Mouse (Mus musculus) granulocyte monocyte progenitor cell, adult 5-6 weeks (primary cell): ENCODE data around the gene Cfap74. TPM values are rescaled to one million over a fixed set of nuclear protein-coding genes. Genes with fewer than 3 reads are reported as not detected.
A peak's percentile ranks its signal among the peaks of the same experiment; 100 is the strongest.

Experiments used
- ATAC-seq: replicated peaks from 2 replicates; pipeline ENCODE4 v1.8.0; 2016; ENCODE audit warnings: mild to moderate bottlenecking, moderate TSS enrichment, inconsistent platforms; ENCODE audit not compliant: poor library complexity, severe bottlenecking
- total RNA-seq, 2 experiments: library from RNA; stranded (forward) in 1 of 2; stranded (reverse) in 1 of 2; fragments of 200-712, 200-1000 nt in 1 of 2; fragments of >200 nt in 1 of 2; fragmentation: Nextera tagmentation in 1 of 2; gene quantifications; 2 replicates each; pipeline ENCODE4 v1.2.3; 2014 to 2017

Cfap74 gene
- total RNA-seq, 2 experiments from 2014 or later: not detected

DNA sequence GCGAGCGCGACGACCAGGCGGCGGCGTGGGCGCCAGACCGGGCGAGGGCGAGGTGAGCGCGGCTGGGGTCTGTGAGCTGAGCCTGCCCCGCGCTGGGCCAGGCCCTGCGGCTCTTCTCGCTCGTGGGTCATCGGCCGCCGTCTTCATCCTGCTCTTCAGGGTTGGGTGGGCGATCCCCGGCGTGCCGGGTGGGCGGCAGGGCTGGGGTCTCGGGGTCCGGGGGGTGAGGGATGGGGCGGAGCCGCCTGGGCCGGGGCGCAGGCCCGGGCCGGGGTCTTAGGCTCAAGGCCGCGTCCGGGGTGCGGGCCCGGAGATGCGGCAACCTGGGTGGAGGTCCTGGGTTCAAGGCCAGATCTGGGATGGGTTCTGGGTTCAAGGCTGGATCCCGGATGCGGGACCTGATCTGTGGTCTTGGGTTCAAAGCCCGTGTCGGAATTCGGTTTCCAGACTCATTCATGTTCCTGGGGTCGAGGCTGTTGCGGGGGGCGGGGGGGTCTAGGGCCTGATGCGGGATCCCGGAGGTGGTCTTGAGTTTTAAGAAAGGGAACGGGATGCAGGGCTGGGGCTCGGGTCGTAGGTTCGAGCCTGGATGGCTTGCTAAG is 82.6 kb downstream of the Cfap74 start:
- no peak for ATAC-seq

GRCm38 (mm10) chr4:155492131-155492633 is 83.2 kb downstream of the Cfap74 start:
- ATAC-seq: peak; percentile 23

- ATAC-seq: no peak
Measured at GRCm38 (mm10) chr4:155494891-155495290, 85.9 kb downstream of the Cfap74 start.

GRCm38 (mm10) chr4:155497963-155498362 is 89.0 kb downstream of the Cfap74 start:
- no peak for ATAC-seq

DNA sequence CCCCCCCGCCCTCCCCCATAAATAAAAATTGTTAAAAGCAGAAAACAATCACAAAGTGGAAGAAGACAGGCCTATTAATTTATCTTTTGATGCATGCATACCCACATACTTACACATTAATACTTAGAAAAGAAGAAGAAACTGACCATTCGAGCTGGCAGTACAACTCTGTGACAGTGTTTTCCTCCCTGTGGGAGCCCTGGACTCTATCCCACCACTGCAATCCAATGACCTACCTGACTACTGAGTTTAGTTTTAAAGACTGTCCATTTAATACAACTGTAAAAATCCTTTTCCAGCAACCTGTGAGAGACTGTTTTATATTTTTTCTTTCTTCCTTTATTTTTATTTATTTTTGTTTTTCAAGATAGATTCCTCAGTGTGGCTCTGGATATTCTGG is 92.1 kb downstream of the Cfap74 start:
- ATAC-seq: no peak

- ATAC-seq: peak; percentile 88
Measured at GRCm38 (mm10) chr4:155505067-155505466, 96.1 kb downstream of the Cfap74 start.

GRCm38 (mm10) chr4:155505671-155506295 is 96.8 kb downstream of the Cfap74 start:
- ATAC-seq: no peak

DNA sequence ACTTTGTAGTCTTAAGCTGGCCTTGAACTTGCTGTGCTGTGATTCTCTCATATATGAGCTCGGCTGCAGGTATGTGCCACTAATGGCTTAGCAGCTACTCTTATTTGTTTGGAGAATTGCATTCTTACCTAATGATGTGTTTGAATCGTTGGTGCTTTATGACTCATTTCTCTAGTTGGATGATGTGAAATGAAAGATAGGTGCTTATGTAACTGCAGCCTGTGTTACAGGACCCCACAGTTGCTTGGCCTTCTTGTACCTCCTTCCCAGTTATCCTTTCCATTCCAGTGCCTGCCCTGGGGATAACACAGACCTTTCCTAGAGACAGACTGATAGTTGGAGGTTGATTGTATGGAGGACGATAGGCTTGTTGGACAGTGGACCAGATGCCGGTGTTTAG is 99.6 kb downstream of the Cfap74 start:
- 0 out of 2 replicates have a peak, but pooled peaks have one; percentile 10 for ATAC-seq

DNA sequence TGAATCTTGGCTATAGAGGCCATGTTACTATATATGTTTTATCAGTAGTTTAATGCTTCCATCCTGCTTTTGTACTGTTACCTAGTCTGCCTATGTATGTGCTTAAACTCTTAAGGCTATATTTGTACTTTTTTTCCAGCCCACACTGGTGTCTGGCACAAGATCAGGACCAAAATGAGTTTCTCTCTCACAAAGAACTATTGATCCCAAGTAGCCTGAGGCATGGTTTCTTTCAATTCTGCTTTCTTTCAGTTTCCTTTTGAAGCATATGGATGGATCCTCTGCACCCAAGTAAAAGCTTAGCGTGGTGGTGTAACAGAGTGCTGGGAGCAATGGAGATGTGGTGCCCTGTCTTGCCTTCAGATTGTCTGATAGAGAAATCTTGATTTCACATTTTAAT is 102.0 kb downstream of the Cfap74 start:
- no peak for ATAC-seq

- no peak for ATAC-seq
Measured at GRCm38 (mm10) chr4:155514810-155515209, 105.8 kb downstream of the Cfap74 start.

Other genes starting within 250 kb of the Cfap74 start
- gene Ski, start 186.6 kb upstream of the Cfap74 start, total RNA-seq (2014; fragmentation: Nextera tagmentation): 18.1 and 19.4 TPM in 2 replicates
- gene Ski, start 186.6 kb upstream of the Cfap74 start, total RNA-seq (2017): 4.7 and 8.6 TPM in 2 replicates
- 25.0 and 35.2 TPM in 2 replicates for gene Faap20, start 159.4 kb upstream of the Cfap74 start, total RNA-seq (2014; fragmentation: Nextera tagmentation)
- gene Faap20, start 159.4 kb upstream of the Cfap74 start, total RNA-seq (2017): 14.0 and 17.5 TPM in 2 replicates
- gene Prkcz, start 47.8 kb upstream of the Cfap74 start, total RNA-seq (2014; fragmentation: Nextera tagmentation): not detected in 2 replicates
- gene Prkcz, start 47.8 kb upstream of the Cfap74 start, total RNA-seq (2017): not detected in 2 replicates
- gene Gabrd, start 11.1 kb upstream of the Cfap74 start, total RNA-seq (2014; fragmentation: Nextera tagmentation): not detected in 2 replicates
- not detected in 2 replicates for gene Gabrd, start 11.1 kb upstream of the Cfap74 start, total RNA-seq (2017)
- gene Tmem52, start 59.9 kb downstream of the Cfap74 start, total RNA-seq (2014; fragmentation: Nextera tagmentation): not detected in 2 replicates
- gene Tmem52, start 59.9 kb downstream of the Cfap74 start, total RNA-seq (2017): not detected in 2 replicates
- gene Gnb1, start 82.2 kb downstream of the Cfap74 start, total RNA-seq (2014; fragmentation: Nextera tagmentation): 220 and 223 TPM in 2 replicates
- gene Gnb1, start 82.2 kb downstream of the Cfap74 start, total RNA-seq (2017): 135 and 137 TPM in 2 replicates
- gene Nadk, start 153.2 kb downstream of the Cfap74 start, total RNA-seq (2014; fragmentation: Nextera tagmentation): 70.8 and 90.6 TPM in 2 replicates
- gene Nadk, start 153.2 kb downstream of the Cfap74 start, total RNA-seq (2017): 74.1 and 76.1 TPM in 2 replicates
- gene Slc35e2, start 192.2 kb downstream of the Cfap74 start, total RNA-seq (2014; fragmentation: Nextera tagmentation): 10.4 and 16.8 TPM in 2 replicates
- 6.9 and 10.3 TPM in 2 replicates for gene Slc35e2, start 192.2 kb downstream of the Cfap74 start, total RNA-seq (2017)
- gene Cdk11b, start 215.7 kb downstream of the Cfap74 start, total RNA-seq (2014; fragmentation: Nextera tagmentation): 53.9 and 57.8 TPM in 2 replicates
- 42.1 and 44.8 TPM in 2 replicates for gene Cdk11b, start 215.7 kb downstream of the Cfap74 start, total RNA-seq (2017)
- gene Gm10563, start 236.2 kb downstream of the Cfap74 start, total RNA-seq (2014; fragmentation: Nextera tagmentation): not detected in 2 replicates
- gene Gm10563, start 236.2 kb downstream of the Cfap74 start, total RNA-seq (2017): not detected in 2 replicates
- not detected in 2 replicates for gene Mmp23, start 244.2 kb downstream of the Cfap74 start, total RNA-seq (2014; fragmentation: Nextera tagmentation)
- not detected in 2 replicates for gene Mmp23, start 244.2 kb downstream of the Cfap74 start, total RNA-seq (2017)